Mouse (Mus musculus) megakaryocyte, adult 5-6 weeks (primary cell): Measurements from ENCODE around the gene Ccpg1. TPM values are rescaled to one million over a fixed set of nuclear protein-coding genes. Genes with fewer than 3 reads are reported as not detected.

ENCODE experiments used
- ATAC-seq: 2 replicates; pipeline ENCODE4 v1.8.0; 2016; ENCODE audit warnings: mild to moderate bottlenecking, inconsistent platforms; ENCODE audit not compliant: poor library complexity, severe bottlenecking
- total RNA-seq, 2 experiments: library from RNA; stranded (forward) in 1 of 2; stranded (reverse) in 1 of 2; fragments of 153-499, 151-499 nt in 1 of 2; fragments of 221-1000, 200-1000 nt in 1 of 2; gene quantifications; 2 replicates each; pipeline versions ENCODE4 v1.2.3 to v1.2.4; 2015 to 2017

The Ccpg1 gene
- total RNA-seq (2015) (74.2 and 85.3 TPM in 2 replicates), total RNA-seq (2017) (168 and 169 TPM in 2 replicates)

- peak; percentile 98 for ATAC-seq
These were observed at the start of gene Ccpg1, which contains the start of gene Ccpg1os for GRCm38 (mm10) chr9:72985250-72986220. TSS of gene Ccpg1 (plus strand) at chr9:72985429. TSS of gene Ccpg1os (minus strand) at chr9:72985382.

GRCm38 (mm10) chr9:72936301-72936700 is 48.9 kb upstream of the Ccpg1 start:
- no peak for ATAC-seq

GRCm38 (mm10) chr9:72943424-72943823 is 41.8 kb upstream of the Ccpg1 start:
- ATAC-seq: no peak

GRCm38 (mm10) chr9:72944286-72944685 is 40.9 kb upstream of the Ccpg1 start:
- no peak for ATAC-seq

- no peak for ATAC-seq
These were observed 38.2 kb upstream of the Ccpg1 start for GRCm38 (mm10) chr9:72947010-72947409.

- no peak for ATAC-seq
These were observed 35.7 kb upstream of the Ccpg1 start for GRCm38 (mm10) chr9:72949572-72949971.

- no peak for ATAC-seq
These were observed 30.5 kb upstream of the Ccpg1 start for GRCm38 (mm10) chr9:72954746-72955145.

GRCm38 (mm10) chr9:72955546-72955945 is 29.7 kb upstream of the Ccpg1 start:
- ATAC-seq: peak; percentile 59

- ATAC-seq: peak; percentile 95
These were observed 26.4 kb upstream of the Ccpg1 start, which contains the start of the genes Dyx1c1 and Gm44503 for GRCm38 (mm10) chr9:72958521-72959450. TSS of gene Dyx1c1 (plus strand) at chr9:72958785. TSS of gene Gm44503 (plus strand) at chr9:72958852.

- no peak for ATAC-seq
These were observed 23.9 kb upstream of the Ccpg1 start for GRCm38 (mm10) chr9:72961346-72961745.

GRCm38 (mm10) chr9:72961959-72962358 is 23.3 kb upstream of the Ccpg1 start:
- ATAC-seq: no peak

GRCm38 (mm10) chr9:72968349-72969061 is 16.7 kb upstream of the Ccpg1 start:
- peak; percentile 81 for ATAC-seq

GRCm38 (mm10) chr9:72969874-72970273 is 15.4 kb upstream of the Ccpg1 start:
- peak; percentile 54 for ATAC-seq

- ATAC-seq: no peak
These were observed 12.8 kb upstream of the Ccpg1 start for GRCm38 (mm10) chr9:72972435-72972834.

GRCm38 (mm10) chr9:72972984-72973383 is 12.2 kb upstream of the Ccpg1 start:
- no peak for ATAC-seq

GRCm38 (mm10) chr9:72974734-72975133 is 10.5 kb upstream of the Ccpg1 start:
- peak; percentile 88 for ATAC-seq

- ATAC-seq: no peak
These were observed 10.0 kb upstream of the Ccpg1 start for GRCm38 (mm10) chr9:72975242-72975641.

- ATAC-seq: no peak
These were observed 2.2 kb upstream of the Ccpg1 start for GRCm38 (mm10) chr9:72983066-72983465.

- no peak for ATAC-seq
These were observed 2.5 kb downstream of the Ccpg1 start for GRCm38 (mm10) chr9:72987703-72988102.

GRCm38 (mm10) chr9:72988706-72989105 is 3.5 kb downstream of the Ccpg1 start:
- no peak for ATAC-seq
